Mouse (Mus musculus) liver, embryonic 14.5 days (tissue): ENCODE measurements around the gene Krtap5-5. TPM values are rescaled to one million over a fixed set of nuclear protein-coding genes. Genes with fewer than 3 reads are reported as not detected.
"Not testable (repeated sequence)": the region's sequence is repeated elsewhere in the genome, so short reads cannot be mapped to it uniquely, and the experiment has no call there.

Experiments used
- ATAC-seq: fragments of 200-750 bp; cut with Nextera tagmentation; 2 replicates; pipeline ENCODE4 v1.8.0; 2017; ENCODE audit warnings: moderate number of reproducible peaks, mild to moderate bottlenecking, moderate library complexity; ENCODE audit not compliant: insufficient read depth
- DNase-seq, 3 experiments: peaks; one replicate each; pipeline ENCODE4 v3.0.0-alpha.2; 2012 to 2013; ENCODE audit warnings: low read depth in 3 of 3, low spot score in 3 of 3
- H3K27ac ChIP-seq: fragments of 300-500 bp; sonication (generic); 2 replicates; pipeline ENCODE4 v1.5.1; 2014; ENCODE audit warnings: moderate library complexity, mild to moderate bottlenecking, control low read depth, inconsistent platforms
- H3K27me3 ChIP-seq: fragments of 300-500 bp; sonication (generic); 2 replicates; pipeline ENCODE4 v1.6.1; 2014; ENCODE audit warnings: mild to moderate bottlenecking, low read length, moderate library complexity; ENCODE audit not compliant: control insufficient read depth, insufficient read depth
- H3K36me3 ChIP-seq: fragments of 300-500 bp; sonication (generic); replicated peaks from 2 replicates; pipeline ENCODE4 v1.6.1; 2014; ENCODE audit warnings: low read depth; ENCODE audit not compliant: control insufficient read depth, insufficient read depth
- H3K4me1 ChIP-seq, 2 experiments: fragments of 200-500 bp in 1 of 2; fragments of 300-500 bp in 1 of 2; sonication (generic) in 1 of 2; replicated peaks; 2 replicates each; pipeline ENCODE4 v1.6.1; 2012 to 2014; ENCODE audit warnings: antibody characterized with exemption in 1 of 2, inconsistent platforms in 1 of 2, low read length in 1 of 2; ENCODE audit not compliant: control insufficient read depth in 2 of 2, insufficient read depth in 2 of 2
- H3K4me2 ChIP-seq: fragments of 300-500 bp; sonication (generic); 2 replicates; pipeline ENCODE4 v1.6.1; 2014; ENCODE audit warnings: low read depth, mild to moderate bottlenecking, control low read depth, moderate library complexity
- H3K4me3 ChIP-seq, 2 experiments: fragments of 200-500 bp in 1 of 2; fragments of 300-500 bp in 1 of 2; sonication (generic) in 1 of 2; 2 replicates each; pipeline ENCODE4 v1.5.1; 2012 to 2014; ENCODE audit warnings: low read depth in 2 of 2, low read length in 2 of 2, mild to moderate bottlenecking in 2 of 2, control low read depth in 1 of 2, inconsistent platforms in 1 of 2, moderate library complexity in 1 of 2; ENCODE audit not compliant: insufficient read depth in 1 of 2
- H3K9ac ChIP-seq: fragments of 300-500 bp; sonication (generic); replicated peaks from 2 replicates; pipeline ENCODE4 v1.6.1; 2014; ENCODE audit warnings: mild to moderate bottlenecking, control low read depth, moderate library complexity
- H3K9me3 ChIP-seq: fragments of 300-500 bp; sonication (generic); 2 replicates; pipeline ENCODE4 v1.6.1; 2016; ENCODE audit warnings: low read length, mixed read lengths; ENCODE audit not compliant: control insufficient read depth
- CTCF ChIP-seq: IDR thresholded peaks from 2 replicates; pipeline ENCODE4 v1.5.1; 2016; ENCODE audit warnings: antibody characterized with exemption, low read depth, control low read depth
- EP300 ChIP-seq: IDR thresholded peaks from 2 replicates; pipeline ENCODE4 v1.6.1; 2016; ENCODE audit warnings: antibody characterized with exemption, low read depth
- WGBS: fragments of 180-500 bp; shearing (Covaris S2); extraction: QIAGEN DNeasy Blood & Tissue Kit; methylation state at CpG from one replicate; pipeline ENCODE4 v1.1.7; 2014; ENCODE audit not compliant: insufficient replicate concordance; 5-methylcytosine and 5-hydroxymethylcytosine counted together
- polyA plus RNA-seq, 2 experiments: library from polyadenylated mRNA; depleted of rRNA in 1 of 2; stranded (reverse) in 1 of 2; unstranded in 1 of 2; fragments of >200 nt; fragmentation: Nextera tagmentation in 1 of 2; extraction: Ambion mirVana in 1 of 2; gene quantifications; 2 replicates each; pipeline versions ENCODE4 v1.2.1 to v1.2.3; 2012 to 2014

The Krtap5-5 gene
- polyA plus RNA-seq, 2 experiments = not detected

DNA sequence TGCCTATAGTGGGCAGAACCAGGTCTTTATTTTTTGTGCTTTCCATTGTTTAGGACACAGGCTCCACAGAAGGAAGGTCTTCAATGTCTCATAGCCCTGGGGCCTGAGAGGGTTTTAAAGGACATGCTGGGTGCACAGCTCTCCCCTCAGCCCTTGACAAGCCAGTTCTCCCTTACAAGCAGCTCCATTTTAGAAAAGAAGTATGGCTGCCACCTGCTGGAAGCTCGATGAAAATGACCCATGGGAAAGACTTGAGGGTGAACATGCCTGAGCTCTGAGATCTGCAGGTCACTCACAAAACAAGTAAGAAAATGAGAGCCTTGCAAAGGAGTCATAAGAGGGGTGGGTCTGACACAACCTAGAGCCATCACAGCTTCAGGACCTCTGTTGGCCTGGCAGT lies 20.1 kb upstream of the Krtap5-5 start:
- Histone ChIP-seq H3K27me3 (no peaks in the 10 kb centered on the region), H3K9me3 (no peaks in the 10 kb centered on the region), H3K9ac (no peak overlapping the region), H3K4me3 (no peak overlapping the region), H3K4me1 (no peaks in the 10 kb centered on the region), H3K27ac (no peak overlapping the region), H3K36me3 (no peaks in the 10 kb centered on the region), H3K4me2 (no peak overlapping the region)
- DNase-seq (no peak), ATAC-seq (no peak)
- WGBS = 0% methylated on average over 1 of the region's 1 CpGs
- TF ChIP-seq CTCF (peak; percentile 37; the same call in 1 of the 2 replicates), EP300 (no peak)

DNA sequence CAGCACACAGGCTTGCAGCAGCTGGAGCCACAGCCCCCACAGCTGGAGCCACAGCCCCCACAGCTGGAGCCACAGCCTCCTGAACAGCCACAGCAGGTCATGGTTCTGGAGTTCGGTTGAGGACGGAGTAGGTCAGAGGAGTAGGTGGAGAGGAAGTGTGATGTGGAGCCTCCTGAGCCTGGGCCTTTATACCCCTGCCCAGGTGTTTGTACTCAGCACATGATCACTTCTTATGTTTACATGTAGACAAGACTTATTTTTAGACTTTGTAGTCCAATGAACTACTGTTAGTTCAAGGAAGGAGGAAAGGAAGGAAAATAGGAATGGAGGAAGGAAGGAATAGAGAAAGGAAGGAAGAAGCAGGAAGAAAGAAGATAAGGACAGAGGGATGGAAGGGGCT lies 11.2 kb upstream of the Krtap5-5 start, which contains the start of gene Gm40460:
Gene Gm40460, minus strand, starts transcription at position 101 of the 400 bp plus-strand sequence.
- TF ChIP-seq EP300 (no peak), CTCF (no peak)
- H3K9me3 ChIP-seq = no peaks in the 10 kb centered on the region
- no peaks in the 10 kb centered on the region for H3K27me3 ChIP-seq
- no peak within 1 kb of the TSS for H3K4me2 ChIP-seq
- H3K4me1 ChIP-seq = no peaks in the 10 kb centered on the region
- no peak within 1 kb of the TSS for H3K4me3 ChIP-seq
- no peak for ATAC-seq
- no peaks in the 10 kb centered on the region for H3K36me3 ChIP-seq
- H3K9ac ChIP-seq = no peak within 1 kb of the TSS
- DNase-seq = no peak
- no peak within 1 kb of the TSS for H3K27ac ChIP-seq
- 35% methylated on average over 2 of the region's 2 CpGs for WGBS

DNA sequence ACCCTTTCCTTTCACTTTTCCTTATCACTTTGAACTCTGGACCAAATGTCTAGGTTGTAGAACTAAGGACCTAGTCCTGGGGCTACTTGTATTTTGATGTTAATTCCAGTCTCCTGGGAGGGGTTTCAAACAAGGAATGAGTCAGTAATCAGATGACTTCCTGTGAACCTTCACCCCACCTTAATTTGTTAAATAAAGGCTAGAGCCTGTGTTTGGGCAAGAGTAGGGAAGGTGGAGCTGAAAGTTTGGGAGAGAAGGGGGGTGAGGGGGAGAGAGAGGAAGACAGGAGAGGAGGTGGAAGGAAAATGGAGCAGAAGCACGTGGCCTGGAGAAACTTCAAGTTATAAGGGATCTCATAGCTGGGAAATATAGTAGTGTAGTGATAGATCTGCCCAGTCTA lies 1.8 kb upstream of the Krtap5-5 start:
- Histone ChIP-seq H3K4me3 (no peak overlapping the region), H3K9me3 (no peaks in the 10 kb centered on the region), H3K36me3 (no peaks in the 10 kb centered on the region), H3K9ac (no peak overlapping the region), H3K27me3 (no peaks in the 10 kb centered on the region), H3K27ac (no peak overlapping the region), H3K4me2 (no peak overlapping the region), H3K4me1 (no peaks in the 10 kb centered on the region)
- TF ChIP-seq CTCF (no peak), EP300 (no peak)
- no peak for ATAC-seq
- WGBS = 45% methylated on average over 1 of the region's 1 CpGs
- DNase-seq = no peak

DNA sequence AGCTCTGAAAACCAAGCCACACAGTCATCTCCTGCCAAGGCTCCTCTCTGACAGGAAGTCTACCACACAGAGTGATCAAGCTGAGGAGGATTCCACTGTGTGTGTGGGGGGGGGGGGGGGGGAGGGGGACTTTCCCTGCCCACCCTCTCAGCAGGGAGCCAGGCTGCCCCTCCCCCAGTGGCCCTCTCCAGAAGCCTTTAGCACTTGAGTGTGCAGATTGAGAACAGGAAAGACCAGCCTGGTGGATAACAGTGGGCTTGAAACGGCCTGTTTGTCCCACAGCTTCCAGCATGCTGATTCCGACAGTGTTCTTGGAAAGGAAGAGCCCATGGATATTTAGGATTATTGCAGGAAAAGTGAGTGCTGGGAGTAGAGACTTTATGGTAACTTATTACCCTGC lies 5.3 kb downstream of the Krtap5-5 start:
- WGBS = 31% methylated on average over 2 of the region's 2 CpGs
- no peak for ATAC-seq
- DNase-seq = no peak
- Histone ChIP-seq H3K4me1 (no peaks in the 10 kb centered on the region), H3K27me3 (no peaks in the 10 kb centered on the region), H3K36me3 (no peaks in the 10 kb centered on the region), H3K9me3 (no peaks in the 10 kb centered on the region), H3K4me2 (no peak overlapping the region), H3K4me3 (no peak overlapping the region), H3K9ac (no peak overlapping the region), H3K27ac (no peak overlapping the region)
- TF ChIP-seq EP300 = no peak
- no peak for TF ChIP-seq CTCF

DNA sequence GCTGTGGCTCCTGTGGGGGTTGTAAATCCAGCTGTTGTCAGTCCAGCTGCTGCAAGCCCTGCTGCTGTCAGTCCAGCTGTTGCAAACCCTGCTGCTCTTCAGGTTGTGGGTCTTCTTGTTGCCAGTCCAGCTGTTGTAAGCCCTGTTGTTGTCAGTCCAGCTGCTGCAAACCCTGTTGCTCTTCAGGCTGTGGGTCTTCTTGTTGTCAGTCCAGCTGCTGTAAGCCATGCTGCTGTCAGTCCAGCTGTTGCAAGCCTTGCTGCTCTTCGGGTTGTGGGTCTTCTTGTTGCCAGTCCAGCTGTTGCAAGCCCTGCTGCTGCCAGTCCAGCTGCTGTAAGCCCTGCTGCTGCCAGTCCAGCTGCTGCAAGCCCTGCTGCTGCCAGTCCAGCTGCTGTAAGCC lies 17.6 kb downstream of the Krtap5-5 start:
- H3K27ac ChIP-seq, H3K4me2 ChIP-seq, H3K4me3 ChIP-seq, H3K9ac ChIP-seq, DNase-seq, H3K27me3 ChIP-seq, H3K36me3 ChIP-seq, H3K4me1 ChIP-seq, H3K9me3 ChIP-seq, ATAC-seq: not testable (repeated sequence)
- WGBS = 18% methylated on average over 1 of the region's 1 CpGs

DNA sequence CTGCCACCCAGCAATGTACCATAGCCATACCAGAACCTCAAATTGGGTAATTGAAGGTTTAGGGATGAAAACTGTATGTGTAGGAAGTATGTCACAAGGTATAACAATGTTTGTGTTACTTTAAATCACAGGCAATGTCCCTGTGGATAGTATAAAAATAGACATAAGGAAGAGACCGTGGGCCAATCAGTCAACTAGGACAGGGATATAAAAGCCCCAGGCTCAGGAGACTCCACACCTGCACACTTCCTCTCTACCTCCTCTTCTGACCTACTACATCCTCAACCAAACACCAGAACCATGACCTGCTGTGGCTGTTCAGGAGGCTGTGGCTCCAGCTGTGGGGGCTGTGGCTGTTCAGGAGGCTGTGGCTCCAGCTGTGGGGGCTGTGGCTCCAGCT lies 18.2 kb downstream of the Krtap5-5 start, which contains the start of gene Gm7579:
Gene Gm7579, plus strand, starts transcription at position 301 of the 400 bp plus-strand sequence.
- Histone ChIP-seq H3K9ac (no peak within 1 kb of the TSS), H3K27ac (no peak within 1 kb of the TSS), H3K4me1 (no peaks in the 10 kb centered on the region), H3K9me3 (no peaks in the 10 kb centered on the region), H3K4me2 (no peak within 1 kb of the TSS), H3K27me3 (no peaks in the 10 kb centered on the region), H3K4me3 (no peak within 1 kb of the TSS), H3K36me3 (no peaks in the 10 kb centered on the region)
- WGBS = 42% methylated on average over 1 of the region's 1 CpGs
- no peak for ATAC-seq
- no peak for DNase-seq
- TF ChIP-seq CTCF (no peak), EP300 (no peak)

DNA sequence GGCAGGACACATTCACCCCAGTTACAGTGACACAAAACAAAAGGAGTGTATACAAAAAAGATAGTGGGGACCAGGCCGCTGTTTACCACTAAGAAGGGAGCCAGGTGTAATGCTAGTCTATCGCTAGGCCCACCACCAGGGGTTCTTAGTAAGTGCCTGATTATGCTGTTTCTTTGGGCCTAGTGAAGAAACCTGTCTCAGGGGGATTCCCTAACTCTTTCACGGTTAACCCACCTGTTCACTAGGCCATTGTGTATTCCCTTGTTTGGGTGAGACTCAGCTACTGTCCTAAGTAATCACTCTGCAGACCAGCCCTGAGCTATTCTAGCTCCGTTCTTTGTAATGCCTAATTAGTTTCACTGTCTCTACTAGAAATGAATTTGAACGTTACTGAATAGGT lies 22.9 kb downstream of the Krtap5-5 start:
- H3K36me3 ChIP-seq, H3K4me3 ChIP-seq, H3K9me3 ChIP-seq, H3K27me3 ChIP-seq, ATAC-seq, H3K27ac ChIP-seq, H3K4me2 ChIP-seq, DNase-seq, H3K4me1 ChIP-seq, H3K9ac ChIP-seq: not testable (repeated sequence)
- WGBS = 55% methylated on average over 5 of the region's 5 CpGs
